ENCODE assay signal across 29 mouse cellular contexts in genomic region chr16:95203026-95203425, GRCm38 (mm10). TPM values are rescaled to one million over a fixed set of nuclear protein-coding genes. Genes with fewer than 3 reads are reported as not detected.
DNase-seq lines count a peak whose midpoint lies in the region; ATAC-seq and TF ChIP-seq lines count a peak whose summit lies in the region.
"Had no signal": no experiment of that assay in that cellular context is flagged by ENCODE, and none has a peak within 500 bp of the region (broad histone marks: within the 10 kb centered on the region; RNA-seq: fewer than 3 reads in every experiment).

No protein-coding gene starts in this region.

- peak; percentile 75 for ATAC-seq in hindbrain, postnatal 0 days
- no peak for ATAC-seq in hindbrain, embryonic 13.5 days (ENCODE audit: low FRiP score)
- no peak for ATAC-seq in intestine, embryonic 16.5 days
- ATAC-seq: CD4-positive, CD25-positive, alpha-beta regulatory T cell, adult 4 months; forebrain, embryonic 16.5 days; inflammation-experienced regulatory T-cells, adult 6 months had no signal

- TF ChIP-seq POLR2A in lung, adult 2 months (IDR thresholded peaks at IDR 0.05; ENCODE audit: borderline replicate concordance, extremely low read depth, low read depth, low read length) = no peak

- no peaks in the 10 kb centered on the region for H3K27me3 ChIP-seq in hindbrain, postnatal 0 days (ENCODE audit: insufficient read depth, low read length)
- H3K27me3 ChIP-seq in hindbrain, embryonic 13.5 days = no peaks in the 10 kb centered on the region
- no peaks in the 10 kb centered on the region; the same call in 1 of the 2 replicates for H3K27me3 ChIP-seq in intestine, embryonic 16.5 days (replicated peaks; ENCODE audit: control insufficient read depth, insufficient read depth, low read length)
- H3K27me3 ChIP-seq: embryonic facial prominence, embryonic 12.5 days; hindbrain, embryonic 12.5 days; limb, embryonic 12.5 days; liver, embryonic 15.5 days; lung, embryonic 15.5 days; neural tube, embryonic 13.5 days had no signal

- 58% methylated on average over 3 of the region's 3 CpGs for WGBS in hindbrain, postnatal 0 days
- WGBS in hindbrain, embryonic 13.5 days = 82% methylated on average over 3 of the region's 3 CpGs
- WGBS in lung, adult 2 months = 84% methylated on average over 3 of the region's 3 CpGs
- 85% methylated on average over 3 of the region's 3 CpGs for WGBS in intestine, embryonic 16.5 days

- TF ChIP-seq CTCF in hindbrain, postnatal 0 days (IDR thresholded peaks at IDR 0.05; ENCODE audit: low read depth) = no peak
- TF ChIP-seq CTCF in lung, adult 2 months (IDR thresholded peaks at IDR 0.05; ENCODE audit: insufficient read depth, low read length) = no peak

- H3K4me3 ChIP-seq in hindbrain, postnatal 0 days (ENCODE audit: low read length) = no peak overlapping the region
- H3K4me3 ChIP-seq in hindbrain, embryonic 13.5 days = no peak overlapping the region
- H3K4me3 ChIP-seq in lung, adult 2 months (replicated peaks; ENCODE audit: extremely low read depth, low read depth, low read length) = no peak overlapping the region
- no peak overlapping the region for H3K4me3 ChIP-seq in intestine, embryonic 16.5 days (ENCODE audit: low read length)
- H3K4me3 ChIP-seq: embryonic facial prominence, embryonic 12.5 days; forebrain, embryonic 10.5 days; hindbrain, embryonic 12.5 days; layer of hippocampus, adult 2 months; limb, embryonic 12.5 days; liver, embryonic 15.5 days; lung, embryonic 15.5 days; neural tube, embryonic 13.5 days had no signal

- H3K4me2 ChIP-seq in hindbrain, postnatal 0 days (ENCODE audit: low read depth, low read length) = no peak overlapping the region
- no peak overlapping the region for H3K4me2 ChIP-seq in hindbrain, embryonic 13.5 days
- no peak overlapping the region for H3K4me2 ChIP-seq in intestine, embryonic 16.5 days (ENCODE audit: low read depth, low read length)
- H3K4me2 ChIP-seq: embryonic facial prominence, embryonic 12.5 days; hindbrain, embryonic 12.5 days; limb, embryonic 12.5 days; liver, embryonic 15.5 days; lung, embryonic 15.5 days; midbrain, embryonic 11.5 days; neural tube, embryonic 13.5 days had no signal

- H3K27ac ChIP-seq in hindbrain, postnatal 0 days = no peak overlapping the region; the same call in 1 of the 2 replicates
- H3K27ac ChIP-seq in hindbrain, embryonic 13.5 days = no peak overlapping the region
- no peak overlapping the region for H3K27ac ChIP-seq in intestine, embryonic 16.5 days (ENCODE audit: low read length)
- H3K27ac ChIP-seq: embryonic facial prominence, embryonic 12.5 days; forebrain, embryonic 10.5 days; hindbrain, embryonic 12.5 days; layer of hippocampus, adult 2 months; limb, embryonic 12.5 days; liver, embryonic 15.5 days; lung, embryonic 15.5 days; neural tube, embryonic 13.5 days; stomach, postnatal 0 days had no signal

- no peaks in the 10 kb centered on the region for H3K9me3 ChIP-seq in hindbrain, postnatal 0 days (ENCODE audit: low read length)
- H3K9me3 ChIP-seq in hindbrain, embryonic 13.5 days = no peaks in the 10 kb centered on the region
- H3K9me3 ChIP-seq in intestine, embryonic 16.5 days (ENCODE audit: control insufficient read depth, low read length) = no peaks in the 10 kb centered on the region
- H3K9me3 ChIP-seq: embryonic facial prominence, embryonic 12.5 days; forebrain, embryonic 10.5 days; hindbrain, embryonic 12.5 days; limb, embryonic 12.5 days; liver, embryonic 15.5 days; lung, embryonic 15.5 days; neural tube, embryonic 13.5 days had no signal

- peaks cover 13% of the 10 kb centered on the region for H3K4me1 ChIP-seq in hindbrain, postnatal 0 days (ENCODE audit: insufficient read depth, low read length)
- H3K4me1 ChIP-seq in hindbrain, embryonic 13.5 days (replicated peaks) = peaks cover 7% of the 10 kb centered on the region
- H3K4me1 ChIP-seq in lung, adult 2 months (ENCODE audit: control insufficient read depth, insufficient read depth, low read length) = no peaks in the 10 kb centered on the region
- no peaks in the 10 kb centered on the region for H3K4me1 ChIP-seq in intestine, embryonic 16.5 days (ENCODE audit: control insufficient read depth, insufficient read depth, low read length)
- H3K4me1 ChIP-seq: embryonic facial prominence, embryonic 12.5 days; limb, embryonic 12.5 days; liver, embryonic 15.5 days; lung, embryonic 15.5 days; neural tube, embryonic 13.5 days had no signal

- no peaks in the 10 kb centered on the region for H3K36me3 ChIP-seq in hindbrain, postnatal 0 days (ENCODE audit: insufficient read depth, low read length)
- H3K36me3 ChIP-seq in hindbrain, embryonic 13.5 days = no peaks in the 10 kb centered on the region
- H3K36me3 ChIP-seq in intestine, embryonic 16.5 days (ENCODE audit: control insufficient read depth, insufficient read depth, low read length) = no peaks in the 10 kb centered on the region
- H3K36me3 ChIP-seq: embryonic facial prominence, embryonic 12.5 days; forebrain, embryonic 10.5 days; hindbrain, embryonic 12.5 days; limb, embryonic 12.5 days; liver, embryonic 15.5 days; lung, embryonic 15.5 days; neural tube, embryonic 13.5 days had no signal

- H3K9ac ChIP-seq in hindbrain, postnatal 0 days (replicated peaks; ENCODE audit: low read length) = no peak overlapping the region
- H3K9ac ChIP-seq in hindbrain, embryonic 13.5 days = no peak overlapping the region
- H3K9ac ChIP-seq in intestine, embryonic 16.5 days (ENCODE audit: low read depth, low read length) = no peak overlapping the region
- H3K9ac ChIP-seq: embryonic facial prominence, embryonic 12.5 days; hindbrain, embryonic 12.5 days; limb, embryonic 12.5 days; liver, embryonic 15.5 days; lung, embryonic 15.5 days; neural tube, embryonic 13.5 days had no signal

- DNase-seq in hindbrain, postnatal 0 days (ENCODE audit: low spot score) = peak; percentile 67
- peak; percentile 52 for DNase-seq in cerebellum, adult 11 months
- peak; percentile 48 for DNase-seq in cerebellum, adult 8-10 months
- DNase-seq in cerebellum, postnatal 25 days = peak; percentile 73 to 80
- DNase-seq in lung, adult 2 months = no peak
- DNase-seq: adrenal gland, postnatal 36 days; kidney, adult 2 months; kidney, postnatal 36 days; layer of hippocampus, postnatal 36 days; lung, postnatal 36 days; right cerebral cortex, postnatal 4 days; thymus, adult 18-20 months; thymus, postnatal 36 days had no signal

RNA-seq across cellular contexts. Expression of gene Kcnj15, which starts 54.3 kb away (rescaled TPM):
- 0.05 and 0.11 TPM in 2 replicates for total RNA-seq in hindbrain, postnatal 0 days (2014; rRNA removed)
- polyA plus RNA-seq in hindbrain, postnatal 0 days (2015; fragmentation: Nextera tagmentation; extraction: Ambion mirVana) = 0.30 and 0.34 TPM in 2 replicates
- 0.08 and 0.12 TPM in 2 replicates for polyA plus RNA-seq in hindbrain, embryonic 13.5 days (2015; fragmentation: Nextera tagmentation; extraction: Ambion mirVana)
- polyA plus RNA-seq in lung, adult 2 months (2012; rRNA removed) = 27.5 and 34.3 TPM in 2 replicates
- polyA plus RNA-seq in intestine, embryonic 16.5 days (2015; fragmentation: Nextera tagmentation; extraction: Ambion mirVana) = 0.26 and 0.27 TPM in 2 replicates
- total RNA-seq: layer of hippocampus, postnatal 36 days; megakaryocyte, adult 5-6 weeks had no signal
- polyA plus RNA-seq: forebrain, embryonic 16.5 days had no signal

Comparison
In these comparisons a context has a peak if more than half of its experiments do, and no peak if none do; other contexts are left out.
1. RNA of gene Kcnj15, which starts 54.3 kb away (polyA plus RNA-seq): 27.5 to 34.3 TPM in lung, adult 2 months; 0.30 to 0.34 TPM in hindbrain, postnatal 0 days, 0.26 to 0.27 TPM in intestine, embryonic 16.5 days and 0.08 to 0.12 TPM in hindbrain, embryonic 13.5 days; every median in the first group is over 10 times any median in the second.